Mouse (Mus musculus) left cerebral cortex, adult 11 months (tissue): ENCODE measurements at regions not wholly inside any gene's neighbourhood (a gene's known extent, or its start where the extent isn't known, plus 50 kb on each side); places are given as distances from the start of the nearest gene placed in this dataset.

ENCODE experiments used
- DNase-seq: peaks from one replicate; pipeline ENCODE4 v3.0.0; 2022; ENCODE audit warnings: low spot score

GRCm38 (mm10) chr8:126660658-126661316 is 67.0 kb upstream of the Irf2bp2 start:
- DNase-seq: no peak

- DNase-seq: no peak
Observed at GRCm38 (mm10) chr8:126659691-126660657, 66.2 kb upstream of the Irf2bp2 start.

- no peak for DNase-seq
Observed at GRCm38 (mm10) chr8:126657546-126657945, 63.8 kb upstream of the Irf2bp2 start.

- no peak for DNase-seq
Observed at GRCm38 (mm10) chr8:126656554-126657260, 62.9 kb upstream of the Irf2bp2 start.

- no peak for DNase-seq
Observed at GRCm38 (mm10) chr8:126655565-126655964, 61.8 kb upstream of the Irf2bp2 start.

GRCm38 (mm10) chr8:126654353-126654752 is 60.6 kb upstream of the Irf2bp2 start:
- DNase-seq: no peak

- no peak for DNase-seq
Observed at GRCm38 (mm10) chr8:126652151-126652550, 58.4 kb upstream of the Irf2bp2 start.

GRCm38 (mm10) chr8:126650945-126651344 is 57.2 kb upstream of the Irf2bp2 start:
- no peak for DNase-seq

GRCm38 (mm10) chr8:126649305-126649704 is 55.5 kb upstream of the Irf2bp2 start:
- no peak for DNase-seq

GRCm38 (mm10) chr8:126647350-126647749 is 53.6 kb upstream of the Irf2bp2 start:
- DNase-seq: no peak

GRCm38 (mm10) chr8:126646604-126647311 is 53.0 kb upstream of the Irf2bp2 start:
- DNase-seq: no peak

GRCm38 (mm10) chr8:126644179-126644578 is 50.4 kb upstream of the Irf2bp2 start:
- no peak for DNase-seq
